Mouse (Mus musculus) midbrain, embryonic 15.5 days (tissue): ENCODE results near the gene Mvp. TPM values are rescaled to one million over a fixed set of nuclear protein-coding genes. Genes with fewer than 3 reads are reported as not detected.

Experiments
- ATAC-seq: fragments of 200-750 bp; cut with Nextera tagmentation; replicated peaks from 2 replicates; pipeline ENCODE4 v1.8.0; 2017; ENCODE audit warnings: moderate TSS enrichment
- H3K27ac ChIP-seq: fragments of 300-500 bp; sonication (generic); 2 replicates; pipeline ENCODE4 v1.5.1; 2015; ENCODE audit warnings: mild to moderate bottlenecking, inconsistent platforms
- H3K27me3 ChIP-seq: fragments of 300-500 bp; sonication (generic); replicated peaks from 2 replicates; pipeline ENCODE4 v1.6.1; 2015; ENCODE audit warnings: inconsistent platforms
- H3K36me3 ChIP-seq: fragments of 300-500 bp; sonication (generic); replicated peaks from 2 replicates; pipeline ENCODE4 v1.6.1; 2015; ENCODE audit warnings: inconsistent platforms
- H3K4me1 ChIP-seq: fragments of 300-500 bp; sonication (generic); 2 replicates; pipeline ENCODE4 v1.6.1; 2015; ENCODE audit warnings: inconsistent platforms
- H3K4me2 ChIP-seq: fragments of 300-500 bp; sonication (generic); 2 replicates; pipeline ENCODE4 v1.6.1; 2015; ENCODE audit warnings: inconsistent platforms, mild to moderate bottlenecking, moderate library complexity
- H3K4me3 ChIP-seq: fragments of 300-500 bp; sonication (generic); 2 replicates; pipeline ENCODE4 v1.5.1; 2015; ENCODE audit warnings: mild to moderate bottlenecking, inconsistent platforms
- H3K9ac ChIP-seq: fragments of 300-500 bp; sonication (generic); 2 replicates; pipeline ENCODE4 v1.6.1; 2015; ENCODE audit warnings: mild to moderate bottlenecking, inconsistent platforms
- H3K9me3 ChIP-seq: fragments of 300-500 bp; sonication (generic); 2 replicates; pipeline ENCODE4 v1.6.1; 2016; ENCODE audit warnings: inconsistent platforms
- WGBS: fragments of 180-500 bp; shearing (Covaris S2); methylation state at CpG from one replicate; pipeline ENCODE4 v1.1.7; 2015; ENCODE audit warnings: mixed read lengths; 5-methylcytosine and 5-hydroxymethylcytosine counted together
- polyA plus RNA-seq: library from polyadenylated mRNA; unstranded; fragments of >200 nt; fragmentation: Nextera tagmentation; extraction: Ambion mirVana; gene quantifications from 2 replicates; pipeline ENCODE4 v1.2.1, GENCODE M21; 2015

The Mvp gene
- polyA plus RNA-seq, 1 experiment from 2014 or later = 4.0 TPM

DNA sequence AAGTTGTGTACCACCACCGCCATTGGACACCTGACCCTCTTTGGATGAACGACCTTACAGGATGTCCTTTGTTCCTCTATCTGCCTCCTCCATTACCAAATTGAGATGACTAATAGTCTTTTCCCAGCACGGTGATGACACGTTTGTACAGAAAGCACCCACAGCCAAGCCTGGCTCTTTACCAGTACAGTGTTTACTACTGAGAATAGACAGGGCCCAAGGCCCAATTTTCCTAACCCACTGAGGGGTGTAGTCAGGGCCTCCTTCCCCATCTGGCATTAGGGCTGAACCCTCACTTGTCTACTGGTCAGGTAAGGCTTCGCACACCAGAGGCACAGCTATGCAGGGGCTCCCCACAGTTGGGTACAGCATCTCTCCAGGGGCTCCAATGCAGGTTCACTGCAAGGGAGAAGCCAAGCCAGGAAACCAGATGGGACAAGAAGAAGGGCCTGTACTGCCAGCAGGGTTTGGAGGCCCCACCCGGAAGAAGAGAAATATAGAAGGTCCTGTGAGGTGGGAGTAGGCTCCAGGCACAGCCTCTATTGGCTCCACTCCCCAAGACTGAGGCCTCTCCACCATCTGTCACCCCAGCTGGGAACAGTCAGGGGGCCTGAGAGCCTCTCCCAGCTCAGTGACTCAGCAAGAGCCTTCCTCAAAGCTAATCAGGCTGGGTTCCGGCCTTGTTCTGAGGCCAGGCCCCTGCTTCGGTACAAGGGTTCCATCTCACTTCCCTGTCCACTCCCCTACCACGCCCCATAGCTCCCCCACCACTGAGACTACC lies 6.0 kb downstream of the Mvp start:
- Histone ChIP-seq H3K9ac (no peak overlapping the region), H3K27me3 (no peaks in the 10 kb centered on the region), H3K4me3 (no peak overlapping the region), H3K4me2 (no peak overlapping the region), H3K36me3 (0 out of 2 replicates have a peak, but pooled peaks cover 6% of the 10 kb centered on the region), H3K27ac (peak overlapping the region; percentile 40; the same call in 1 of the 2 replicates), H3K9me3 (no peaks in the 10 kb centered on the region), H3K4me1 (peaks cover 2% of the 10 kb centered on the region; the same call in 1 of the 2 replicates)
- ATAC-seq = no peak
- WGBS = 67% methylated on average over 9 of the region's 9 CpGs

- no peaks in the 10 kb centered on the region for H3K9me3 ChIP-seq
- H3K4me2 ChIP-seq = no peak overlapping the region
- H3K27me3 ChIP-seq = no peaks in the 10 kb centered on the region
- no peak overlapping the region for H3K27ac ChIP-seq
- no peak overlapping the region for H3K4me3 ChIP-seq
- ATAC-seq = no peak
- no peak overlapping the region for H3K9ac ChIP-seq
- 89% methylated on average over 6 of the region's 6 CpGs for WGBS
- no peaks in the 10 kb centered on the region for H3K36me3 ChIP-seq
- H3K4me1 ChIP-seq = no peaks in the 10 kb centered on the region
Observed at GRCm38 (mm10) chr7:127007313-127008024, 7.0 kb downstream of the Mvp start.

DNA sequence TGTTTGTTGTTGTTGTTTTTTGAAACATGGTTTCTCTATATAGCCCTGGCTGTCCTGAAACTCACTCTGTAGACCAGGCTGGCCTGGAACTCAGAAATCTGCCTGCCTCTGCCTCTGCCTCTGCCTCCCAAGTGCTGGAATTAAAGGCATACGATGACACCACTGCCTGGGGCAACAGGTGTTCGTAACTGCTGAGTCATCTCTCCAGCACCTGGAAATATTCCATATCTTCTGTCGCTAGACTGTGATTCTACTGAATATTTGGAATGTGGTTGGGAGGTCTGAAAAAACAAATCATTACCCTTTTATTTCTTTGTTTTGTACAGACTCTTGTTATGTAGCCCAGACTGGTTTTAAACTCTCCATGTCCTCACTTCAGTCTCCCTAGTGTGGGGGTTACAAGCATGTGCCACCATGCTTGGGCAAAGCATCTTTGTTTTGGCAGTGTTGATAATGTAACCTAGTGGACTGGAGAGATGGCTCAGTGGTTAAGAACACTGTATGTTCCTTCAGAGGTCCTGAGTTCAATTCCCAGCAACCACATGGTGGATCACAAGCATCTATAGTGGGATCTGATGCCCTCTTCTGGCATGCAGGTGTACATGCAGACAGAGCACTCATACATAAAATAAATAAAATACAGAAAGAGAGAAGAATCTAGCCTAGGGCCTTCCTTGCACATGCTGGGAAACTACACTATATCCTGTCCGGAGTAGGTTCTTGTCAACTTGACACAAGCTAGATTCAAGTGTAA lies 10.1 kb downstream of the Mvp start:
- ATAC-seq = no peak
- Histone ChIP-seq H3K36me3 (no peaks in the 10 kb centered on the region), H3K9ac (no peak overlapping the region), H3K4me1 (no peaks in the 10 kb centered on the region), H3K27ac (no peak overlapping the region), H3K4me3 (no peak overlapping the region), H3K4me2 (no peak overlapping the region), H3K27me3 (no peaks in the 10 kb centered on the region), H3K9me3 (no peaks in the 10 kb centered on the region)
- 93% methylated on average over 4 of the region's 4 CpGs for WGBS

GRCm38 (mm10) chr7:127003620-127004019 lies 10.8 kb downstream of the Mvp start:
- H3K27me3 ChIP-seq = no peaks in the 10 kb centered on the region
- H3K4me2 ChIP-seq = no peak overlapping the region
- H3K9me3 ChIP-seq = no peaks in the 10 kb centered on the region
- H3K27ac ChIP-seq = no peak overlapping the region
- H3K4me1 ChIP-seq = no peaks in the 10 kb centered on the region
- no peak overlapping the region for H3K4me3 ChIP-seq
- WGBS = 94% methylated on average over 5 of the region's 5 CpGs
- no peaks in the 10 kb centered on the region for H3K36me3 ChIP-seq
- H3K9ac ChIP-seq = no peak overlapping the region
- ATAC-seq = no peak

DNA sequence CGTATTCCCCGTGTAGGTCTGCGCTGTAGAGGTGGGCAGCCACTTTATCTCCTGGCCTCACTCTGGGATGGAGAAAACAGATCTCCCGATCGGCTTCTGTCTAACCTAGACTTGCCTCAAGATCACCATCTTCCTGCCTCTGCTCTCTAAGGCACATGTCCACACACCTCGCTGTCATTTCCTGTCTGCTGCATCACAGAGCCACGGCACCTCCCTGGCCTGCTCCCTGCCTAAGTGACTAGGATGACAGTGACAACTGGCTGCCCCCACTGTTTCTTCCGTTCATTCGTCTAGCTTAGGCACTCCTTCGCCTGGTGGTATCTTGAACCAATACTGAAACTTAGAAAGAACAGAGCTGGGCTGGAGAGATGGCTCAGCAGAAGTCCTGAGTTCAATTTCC lies 14.9 kb downstream of the Mvp start:
- H3K4me3 ChIP-seq = no peak overlapping the region
- no peak overlapping the region for H3K9ac ChIP-seq
- H3K9me3 ChIP-seq = no peaks in the 10 kb centered on the region
- no peak for ATAC-seq
- 85% methylated on average over 10 of the region's 10 CpGs for WGBS
- no peaks in the 10 kb centered on the region for H3K4me1 ChIP-seq
- no peaks in the 10 kb centered on the region for H3K27me3 ChIP-seq
- H3K4me2 ChIP-seq = no peak overlapping the region
- no peak overlapping the region for H3K27ac ChIP-seq
- H3K36me3 ChIP-seq = no peaks in the 10 kb centered on the region

DNA sequence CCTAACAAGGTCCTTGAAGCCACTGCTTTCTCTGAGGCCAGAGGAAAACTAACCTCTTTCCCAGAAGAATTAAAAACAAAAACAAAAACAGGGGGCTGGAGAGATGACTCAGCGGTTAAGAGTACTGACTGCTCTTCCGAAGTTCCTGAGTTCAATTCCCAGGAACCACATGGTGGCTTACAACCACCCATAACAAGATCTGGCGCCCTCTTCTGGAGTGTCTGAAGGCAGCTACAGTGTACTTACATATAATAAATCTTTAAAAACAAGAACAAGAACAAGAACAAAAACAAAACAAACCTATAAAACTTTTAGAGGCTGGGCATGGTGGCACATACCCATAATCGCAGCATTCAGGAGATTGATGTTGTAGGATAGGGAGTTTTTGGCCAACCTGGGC lies 18.0 kb downstream of the Mvp start:
- Histone ChIP-seq H3K27me3 (no peaks in the 10 kb centered on the region), H3K4me3 (no peak overlapping the region), H3K4me2 (no peak overlapping the region), H3K9ac (no peak overlapping the region), H3K9me3 (no peaks in the 10 kb centered on the region), H3K36me3 (no peaks in the 10 kb centered on the region), H3K4me1 (no peaks in the 10 kb centered on the region), H3K27ac (no peak overlapping the region)
- ATAC-seq = no peak
- WGBS = 82% methylated on average over 4 of the region's 4 CpGs

DNA sequence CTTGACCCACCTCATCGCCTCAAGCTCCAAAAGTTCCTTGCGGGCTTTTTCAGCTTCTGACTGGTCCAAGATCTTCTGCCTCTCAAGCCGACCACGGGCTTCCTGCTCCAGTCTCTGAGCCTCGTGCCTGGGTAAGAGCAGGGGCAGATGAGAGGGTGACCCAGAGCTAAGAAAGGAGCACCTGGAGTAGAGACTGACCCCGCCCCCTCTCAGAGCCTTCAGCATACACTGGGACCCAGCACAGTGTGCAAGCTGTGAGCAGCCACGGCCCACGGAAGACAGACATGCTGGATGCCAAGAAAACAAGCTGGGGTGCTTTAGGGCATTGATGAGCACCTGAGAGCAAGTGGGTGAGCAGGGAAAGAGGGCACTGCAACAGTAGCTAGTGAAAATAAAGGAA lies 25.6 kb downstream of the Mvp start:
- no peak overlapping the region for H3K4me3 ChIP-seq
- H3K9me3 ChIP-seq = no peaks in the 10 kb centered on the region
- 72% methylated on average over 8 of the region's 8 CpGs for WGBS
- no peaks in the 10 kb centered on the region for H3K27me3 ChIP-seq
- no peak overlapping the region for H3K9ac ChIP-seq
- H3K4me1 ChIP-seq = no peaks in the 10 kb centered on the region
- H3K36me3 ChIP-seq = no peaks in the 10 kb centered on the region
- H3K27ac ChIP-seq = no peak overlapping the region
- no peak for ATAC-seq
- H3K4me2 ChIP-seq = no peak overlapping the region

GRCm38 (mm10) chr7:126986319-126986718 lies 28.1 kb downstream of the Mvp start:
- Histone ChIP-seq H3K4me3 (no peak overlapping the region), H3K36me3 (0 out of 2 replicates have a peak, but pooled peaks cover 2% of the 10 kb centered on the region), H3K4me2 (no peak overlapping the region), H3K27me3 (no peaks in the 10 kb centered on the region), H3K27ac (no peak overlapping the region), H3K9ac (no peak overlapping the region), H3K9me3 (no peaks in the 10 kb centered on the region), H3K4me1 (no peaks in the 10 kb centered on the region)
- ATAC-seq = no peak
- 41% methylated on average over 9 of the region's 9 CpGs for WGBS

DNA sequence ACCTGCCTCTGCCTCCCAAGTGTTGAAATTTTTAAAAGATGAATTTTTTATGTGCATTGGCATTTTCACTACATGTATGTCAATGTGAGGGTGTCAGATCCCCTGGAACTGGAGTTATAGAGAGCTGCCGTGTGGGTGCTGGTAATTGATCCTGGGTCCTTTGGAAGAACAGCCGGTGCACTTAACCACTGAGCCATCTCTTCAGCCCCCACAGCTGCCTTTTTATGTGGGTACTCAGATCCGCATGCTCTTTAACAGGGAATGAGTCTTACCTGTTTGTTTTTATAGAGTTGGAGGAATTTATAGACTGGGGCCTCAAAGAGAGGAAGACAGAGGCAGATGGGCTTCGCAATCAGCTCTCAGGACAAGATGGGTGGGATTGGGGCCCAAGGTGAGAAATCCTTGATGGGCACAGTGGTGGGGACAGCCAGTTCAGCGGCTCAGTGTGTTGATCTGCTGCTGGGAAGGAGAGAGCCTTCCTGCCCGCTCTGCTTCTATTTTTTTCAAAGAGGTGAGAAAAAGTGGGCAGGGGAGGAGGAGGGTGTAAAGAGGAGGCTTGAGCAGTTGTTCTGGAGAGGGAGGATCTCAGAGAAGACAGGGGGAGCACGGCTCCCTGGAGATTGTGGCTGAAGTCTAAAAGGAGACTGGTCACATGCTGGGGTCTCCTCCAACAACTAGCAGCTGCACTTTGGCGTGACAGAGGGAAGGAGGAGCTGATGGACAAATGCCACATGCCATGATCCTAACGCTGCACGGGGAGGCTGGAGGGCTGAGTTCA lies 29.6 kb downstream of the Mvp start:
- H3K4me3 ChIP-seq = no peak overlapping the region
- no peak overlapping the region for H3K4me2 ChIP-seq
- peaks cover 7% of the 10 kb centered on the region; the same call in 1 of the 2 replicates for H3K36me3 ChIP-seq
- H3K9ac ChIP-seq = no peak overlapping the region
- H3K9me3 ChIP-seq = no peaks in the 10 kb centered on the region
- ATAC-seq = no peak
- WGBS = 65% methylated on average over 10 of the region's 10 CpGs
- no peaks in the 10 kb centered on the region for H3K4me1 ChIP-seq
- no peak overlapping the region for H3K27ac ChIP-seq
- no peaks in the 10 kb centered on the region for H3K27me3 ChIP-seq

DNA sequence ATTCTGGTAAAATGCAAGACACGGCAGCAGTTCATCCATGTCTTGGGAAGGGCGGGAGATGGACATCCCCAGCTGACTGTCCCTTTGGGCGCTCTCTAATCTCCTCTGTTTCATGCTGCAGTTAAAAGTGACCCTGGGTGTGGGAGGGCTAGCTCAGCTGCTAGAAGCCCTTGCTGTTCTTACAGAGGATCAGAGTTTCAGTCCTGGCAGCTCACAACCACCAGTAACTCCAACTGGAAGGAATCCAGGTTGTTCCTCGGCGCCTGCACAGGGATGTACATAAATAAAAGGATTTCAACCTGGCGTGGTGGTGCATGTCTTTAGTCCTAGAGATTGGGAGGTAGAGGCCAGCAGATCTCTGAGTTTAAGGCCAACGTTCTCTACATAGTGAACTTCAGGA lies 31.3 kb downstream of the Mvp start:
- Histone ChIP-seq H3K36me3 (peaks cover 24% of the 10 kb centered on the region; the same call in 1 of the 2 replicates), H3K4me3 (no peak overlapping the region), H3K9ac (no peak overlapping the region), H3K27ac (no peak overlapping the region), H3K4me1 (peaks cover 4% of the 10 kb centered on the region; the same call in 1 of the 2 replicates), H3K27me3 (no peaks in the 10 kb centered on the region), H3K9me3 (no peaks in the 10 kb centered on the region), H3K4me2 (no peak overlapping the region)
- ATAC-seq = no peak
- WGBS = 88% methylated on average over 7 of the region's 7 CpGs

DNA sequence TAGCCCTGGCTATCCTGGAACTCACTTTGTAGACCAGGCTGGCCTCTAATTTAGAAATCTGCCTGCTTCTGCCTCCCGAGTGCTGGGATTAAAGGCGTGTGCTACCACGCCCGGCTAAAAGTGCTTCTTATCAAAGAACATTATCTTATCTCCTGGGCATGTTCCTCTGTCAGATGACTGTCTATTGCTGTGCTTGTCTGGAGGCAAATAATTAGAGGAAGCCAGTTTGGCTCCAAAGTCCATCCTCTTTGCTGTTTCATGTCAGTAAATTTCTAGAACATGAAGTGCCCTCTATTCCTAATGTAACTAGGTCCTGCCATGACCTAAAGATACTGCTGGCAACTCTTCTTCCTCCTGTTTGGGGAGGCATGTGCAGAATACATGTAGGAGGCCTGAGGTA lies 32.4 kb downstream of the Mvp start:
- peaks cover 26% of the 10 kb centered on the region; the same call in 1 of the 2 replicates for H3K36me3 ChIP-seq
- H3K4me3 ChIP-seq = no peak overlapping the region
- ATAC-seq = no peak
- H3K9me3 ChIP-seq = no peaks in the 10 kb centered on the region
- no peak overlapping the region for H3K27ac ChIP-seq
- no peak overlapping the region for H3K4me2 ChIP-seq
- H3K27me3 ChIP-seq = no peaks in the 10 kb centered on the region
- no peak overlapping the region for H3K9ac ChIP-seq
- 90% methylated on average over 4 of the region's 4 CpGs for WGBS
- H3K4me1 ChIP-seq = peaks cover 15% of the 10 kb centered on the region

- H3K4me2 ChIP-seq = no peak overlapping the region
- H3K4me1 ChIP-seq = peaks cover 17% of the 10 kb centered on the region
- no peak overlapping the region for H3K27ac ChIP-seq
- H3K36me3 ChIP-seq = peaks cover 26% of the 10 kb centered on the region; the same call in 1 of the 2 replicates
- H3K9ac ChIP-seq = no peak overlapping the region
- ATAC-seq = no peak
- H3K9me3 ChIP-seq = no peaks in the 10 kb centered on the region
- H3K27me3 ChIP-seq = no peaks in the 10 kb centered on the region
- H3K4me3 ChIP-seq = no peak overlapping the region
- WGBS = 84% methylated on average over 2 of the region's 2 CpGs
Observed at GRCm38 (mm10) chr7:126981601-126982000, 32.8 kb downstream of the Mvp start.
